Mouse (Mus musculus) cerebellum, adult 2 months (tissue): ENCODE measurements at regions not wholly inside any gene's neighbourhood (a gene's known extent, or its start where the extent isn't known, plus 50 kb on each side); places are given as distances from the start of the nearest gene placed in this dataset.

Experiments used
- DNase-seq, 2 experiments: peaks; one replicate each; pipeline ENCODE4 v3.0.0; 2021
- H3K27ac ChIP-seq: fragments of 200-500 bp; 2 replicates; pipeline ENCODE4 v1.5.1; 2012; ENCODE audit warnings: low read length, control low read depth, inconsistent platforms; ENCODE audit not compliant: insufficient read depth
- H3K27me3 ChIP-seq: fragments of 200-500 bp; 2 replicates; pipeline ENCODE4 v1.6.1; 2012; ENCODE audit warnings: inconsistent platforms, mild to moderate bottlenecking, low read length, moderate library complexity; ENCODE audit not compliant: control insufficient read depth, insufficient read depth
- H3K4me1 ChIP-seq: fragments of 200-500 bp; 2 replicates; pipeline ENCODE4 v1.6.1; 2011; ENCODE audit warnings: low read length; ENCODE audit not compliant: control insufficient read depth, insufficient read depth
- H3K4me3 ChIP-seq: fragments of 200-500 bp; replicated peaks from 2 replicates; pipeline ENCODE3; 2011; ENCODE audit warnings: mild to moderate bottlenecking, low read depth, low read length, control low read depth; ENCODE audit not compliant: insufficient read depth
- CTCF ChIP-seq: fragments of 200-500 bp; IDR thresholded peaks from 2 replicates; pipeline ENCODE4 v1.5.1; 2011; ENCODE audit warnings: low read depth, mild to moderate bottlenecking, control low read depth, low read length, moderate library complexity, borderline replicate concordance; ENCODE audit not compliant: insufficient read depth
- POLR2A ChIP-seq: fragments of 200-500 bp; IDR thresholded peaks from 2 replicates; pipeline ENCODE4 v1.6.1; 2011; ENCODE audit warnings: low read length, control low read depth, borderline replicate concordance; ENCODE audit not compliant: insufficient read depth
- WGBS: fragments of 180-500 bp; shearing (Covaris S2); methylation state at CpG from one replicate; pipeline ENCODE4 v1.1.7; 2018; 5-methylcytosine and 5-hydroxymethylcytosine counted together

DNA sequence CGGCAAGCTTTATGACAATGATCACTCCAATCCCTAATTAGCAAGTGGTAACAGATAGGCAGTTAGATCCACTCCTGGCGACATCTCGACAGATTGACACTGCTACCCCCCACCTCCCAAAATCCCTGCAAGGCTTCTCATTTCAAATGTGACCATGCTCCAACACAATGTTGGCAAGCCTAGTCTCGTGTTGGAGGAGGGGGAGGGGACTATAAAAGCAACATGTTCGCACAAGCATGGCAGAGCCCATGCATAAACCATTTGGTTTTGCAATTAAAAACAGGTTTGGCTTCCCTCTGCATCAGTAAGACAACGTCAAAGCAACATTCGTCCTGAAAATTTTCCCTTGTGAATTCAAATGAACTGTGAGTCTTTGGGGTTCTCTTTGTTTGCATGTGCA is 528.9 kb upstream of the 4930412O13Rik start:
- WGBS = 17% methylated on average over 7 of the region's 7 CpGs

DNA sequence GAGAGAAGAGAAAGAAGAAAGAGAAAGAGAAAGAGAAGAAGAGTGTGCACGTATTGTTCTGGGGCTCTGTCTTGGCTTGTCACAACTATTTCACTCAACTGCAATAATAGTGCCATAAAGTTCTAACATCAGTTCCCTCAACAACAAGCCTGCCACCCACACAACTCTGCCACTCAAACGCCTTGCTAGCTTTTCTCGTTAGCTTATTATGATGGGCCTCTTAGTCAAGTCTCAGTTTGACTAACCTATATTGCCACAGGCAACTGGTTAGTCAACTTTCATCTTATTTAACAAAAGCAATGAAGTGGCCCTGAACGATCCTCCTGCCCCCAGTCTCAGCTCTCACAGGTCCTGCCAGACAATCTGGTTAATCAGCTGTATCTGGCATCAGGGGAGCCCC is 521.0 kb upstream of the 4930412O13Rik start:
- Histone ChIP-seq H3K4me1 (no peaks in the 10 kb centered on the region), H3K27ac (no peak overlapping the region), H3K27me3 (no peaks in the 10 kb centered on the region), H3K4me3 (no peak overlapping the region)
- DNase-seq = no peak
- TF ChIP-seq POLR2A (no peak), CTCF (no peak)
- 55% methylated on average over 4 of the region's 4 CpGs for WGBS

More for the DNA sequence above, 528.9 kb upstream of the 4930412O13Rik start:
- DNase-seq = no peak
- Histone ChIP-seq H3K4me1 (no peaks in the 10 kb centered on the region), H3K4me3 (no peak overlapping the region), H3K27ac (no peak overlapping the region), H3K27me3 (no peaks in the 10 kb centered on the region)
- TF ChIP-seq CTCF (no peak), POLR2A (no peak)

DNA sequence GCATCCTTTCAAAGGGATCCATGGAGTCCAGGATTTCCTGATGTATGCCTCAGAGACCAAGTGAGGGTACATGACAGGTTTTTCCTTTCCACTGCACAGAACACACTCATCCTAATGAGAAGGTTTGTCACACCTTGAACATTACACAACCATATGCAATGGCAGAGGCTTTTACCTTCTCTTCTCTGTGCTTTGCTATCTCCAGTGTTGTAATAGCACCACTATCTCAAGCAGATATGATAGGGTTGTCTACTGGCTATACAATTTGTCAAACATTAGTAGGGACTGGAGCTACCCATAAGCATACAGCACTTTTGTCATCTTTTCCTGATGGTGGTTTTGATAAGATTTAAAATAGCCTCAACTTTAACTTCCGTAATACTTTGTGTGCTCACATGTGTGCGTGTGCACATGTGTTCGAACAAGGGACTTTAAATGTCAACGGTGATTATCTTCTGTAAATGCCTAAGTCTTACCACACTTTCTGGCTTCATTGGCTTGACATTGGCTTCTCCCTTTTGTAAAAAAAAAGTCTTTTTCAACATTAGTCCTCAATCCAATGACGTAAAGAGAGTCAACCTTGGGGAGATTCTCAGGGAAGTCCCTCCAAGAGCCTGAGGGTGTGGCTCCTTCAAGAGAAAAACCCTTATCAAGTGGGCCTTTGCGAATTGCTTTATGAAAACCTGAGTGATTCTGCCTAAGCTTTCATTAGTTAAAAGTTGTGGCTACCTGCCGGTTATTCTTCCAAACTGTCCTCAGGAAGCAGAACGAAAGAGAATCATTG is 513.1 kb upstream of the 4930412O13Rik start:
- Histone ChIP-seq H3K4me1 (no peaks in the 10 kb centered on the region), H3K4me3 (no peak overlapping the region), H3K27ac (no peak overlapping the region), H3K27me3 (no peaks in the 10 kb centered on the region)
- TF ChIP-seq POLR2A (no peak), CTCF (no peak)
- WGBS = 93% methylated on average over 8 of the region's 8 CpGs
- no peak for DNase-seq

DNA sequence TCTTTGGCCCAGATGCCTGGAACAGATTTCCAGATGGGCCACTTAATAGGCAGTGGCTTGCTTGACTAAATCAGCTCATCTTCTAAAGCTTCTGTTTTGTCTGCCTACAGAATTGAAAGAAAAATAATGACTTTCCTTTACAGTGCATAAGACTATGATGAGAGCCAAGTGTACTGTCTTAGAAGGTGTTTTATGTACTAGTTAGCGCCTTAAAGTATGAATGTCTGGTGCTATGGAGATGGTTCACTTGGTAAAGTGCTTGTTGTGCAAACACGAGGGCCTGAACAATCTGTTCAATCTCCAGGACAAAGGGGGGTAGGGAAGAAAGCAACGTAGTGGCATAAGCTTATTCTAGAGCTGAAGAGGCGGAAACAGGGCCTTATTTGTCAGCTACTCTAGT is 511.5 kb upstream of the 4930412O13Rik start:
- Histone ChIP-seq H3K27me3 (no peaks in the 10 kb centered on the region), H3K4me3 (no peak overlapping the region), H3K4me1 (no peaks in the 10 kb centered on the region), H3K27ac (no peak overlapping the region)
- 60% methylated on average over 4 of the region's 4 CpGs for whole genome bisulfite sequencing
- DNase-seq = no peak
- no peak for TF ChIP-seq CTCF
- no peak for TF ChIP-seq POLR2A

GRCm38 (mm10) chr2:9386566-9386965 is 494.5 kb upstream of the 4930412O13Rik start:
- H3K4me3 ChIP-seq = no peak overlapping the region
- no peak overlapping the region for H3K27ac ChIP-seq
- TF ChIP-seq CTCF = no peak
- no peak for TF ChIP-seq POLR2A
- no peaks in the 10 kb centered on the region for H3K27me3 ChIP-seq
- no peaks in the 10 kb centered on the region for H3K4me1 ChIP-seq
- WGBS = 15% methylated on average over 2 of the region's 2 CpGs
- no peak for DNase-seq

- Histone ChIP-seq H3K4me1 (no peaks in the 10 kb centered on the region), H3K4me3 (no peak overlapping the region), H3K27ac (no peak overlapping the region), H3K27me3 (no peaks in the 10 kb centered on the region)
- 92% methylated on average over 3 of the region's 3 CpGs for WGBS
- TF ChIP-seq CTCF (no peak), POLR2A (no peak)
- no peak for DNase-seq
These were observed 493.0 kb upstream of the 4930412O13Rik start for GRCm38 (mm10) chr2:9388058-9388457.

- DNase-seq = no peak
- TF ChIP-seq CTCF = no peak
- TF ChIP-seq POLR2A = no peak
- H3K4me1 ChIP-seq = no peaks in the 10 kb centered on the region
- H3K27ac ChIP-seq = no peak overlapping the region
- WGBS = 92% methylated on average over 9 of the region's 9 CpGs
- H3K4me3 ChIP-seq = no peak overlapping the region
- H3K27me3 ChIP-seq = no peaks in the 10 kb centered on the region; the same call in 1 of the 2 replicates
These were observed 485.6 kb upstream of the 4930412O13Rik start for GRCm38 (mm10) chr2:9395379-9395999.

- 91% methylated on average over 7 of the region's 7 CpGs for WGBS
- H3K27ac ChIP-seq = no peak overlapping the region
These were observed 479.6 kb upstream of the 4930412O13Rik start for GRCm38 (mm10) chr2:9401461-9401860.

More at GRCm38 (mm10) chr2:9401461-9401860, 479.6 kb upstream of the 4930412O13Rik start:
- Histone ChIP-seq H3K4me1 (no peaks in the 10 kb centered on the region), H3K4me3 (no peak overlapping the region), H3K27me3 (no peaks in the 10 kb centered on the region)
- no peak for TF ChIP-seq POLR2A
- no peak for TF ChIP-seq CTCF
- no peak for DNase-seq
